Mouse (Mus musculus) hindbrain, postnatal 0 days (tissue): ENCODE data around the gene Nlgn1. TPM values are rescaled to one million over a fixed set of nuclear protein-coding genes. Genes with fewer than 3 reads are reported as not detected.
A peak's percentile ranks its signal among the peaks of the same experiment; 100 is the strongest.

Source experiments
- ATAC-seq: fragments of 200-750 bp; cut with Nextera tagmentation; 2 replicates; pipeline ENCODE4 v1.8.0; 2017; ENCODE audit warnings: mild to moderate bottlenecking, moderate TSS enrichment, moderate library complexity
- DNase-seq: peaks from one replicate; pipeline ENCODE4 v3.0.0-alpha.2; 2015; ENCODE audit warnings: low spot score
- H3K27ac ChIP-seq: fragments of 300-500 bp; sonication (generic); 2 replicates; pipeline ENCODE4 v1.5.1; 2014; ENCODE audit warnings: mild to moderate bottlenecking
- H3K27me3 ChIP-seq: fragments of 300-500 bp; sonication (generic); 2 replicates; pipeline ENCODE4 v1.6.1; 2014; ENCODE audit warnings: low read length, mixed read lengths; ENCODE audit not compliant: insufficient read depth
- H3K36me3 ChIP-seq: fragments of 300-500 bp; sonication (generic); 2 replicates; pipeline ENCODE4 v1.6.1; 2014; ENCODE audit warnings: low read length, mixed read lengths; ENCODE audit not compliant: insufficient read depth
- H3K4me1 ChIP-seq: fragments of 300-500 bp; sonication (generic); 2 replicates; pipeline ENCODE4 v1.6.1; 2014; ENCODE audit warnings: antibody characterized with exemption, low read length, mixed read lengths; ENCODE audit not compliant: insufficient read depth
- H3K4me2 ChIP-seq: fragments of 300-500 bp; sonication (generic); 2 replicates; pipeline ENCODE4 v1.6.1; 2014; ENCODE audit warnings: low read depth, mild to moderate bottlenecking, low read length, moderate library complexity, mixed read lengths
- H3K4me3 ChIP-seq: fragments of 300-500 bp; sonication (generic); 2 replicates; pipeline ENCODE4 v1.5.1; 2014; ENCODE audit warnings: low read length
- H3K9ac ChIP-seq: fragments of 300-500 bp; sonication (generic); replicated peaks from 2 replicates; pipeline ENCODE4 v1.6.1; 2014; ENCODE audit warnings: mild to moderate bottlenecking, low read length, moderate library complexity, mixed read lengths
- H3K9me3 ChIP-seq: fragments of 300-500 bp; sonication (generic); 2 replicates; pipeline ENCODE4 v1.6.1; 2016; ENCODE audit warnings: low read length, mixed read lengths
- CTCF ChIP-seq: IDR thresholded peaks from 2 replicates; pipeline ENCODE4 v1.5.1; 2016; ENCODE audit warnings: antibody characterized with exemption, control low read depth, low read depth
- WGBS: fragments of 180-500 bp; shearing (Covaris S2); extraction: QIAGEN DNeasy Blood & Tissue Kit; methylation state at CpG from one replicate; pipeline ENCODE4 v1.1.7; 2014; 5-methylcytosine and 5-hydroxymethylcytosine counted together
- polyA plus RNA-seq: library from polyadenylated mRNA; unstranded; fragments of >200 nt; fragmentation: Nextera tagmentation; extraction: Ambion mirVana; gene quantifications from 2 replicates; pipeline ENCODE4 v1.2.1, GENCODE M21; 2015
- total RNA-seq: library from RNA; depleted of rRNA; stranded (reverse); fragments of >200 nt; gene quantifications from 2 replicates; pipeline ENCODE4 v1.2.3, GENCODE M21; 2014

Nlgn1 gene
- total and polyA plus RNA-seq, 2 experiments from 2014 or later: 28.4 to 61.5 TPM

- Histone ChIP-seq H3K9me3 (no peaks in the 10 kb centered on the region), H3K9ac (no peak overlapping the region), H3K36me3 (no peaks in the 10 kb centered on the region), H3K27ac (no peak overlapping the region), H3K4me2 (no peak overlapping the region), H3K27me3 (no peaks in the 10 kb centered on the region), H3K4me3 (no peak overlapping the region), H3K4me1 (no peaks in the 10 kb centered on the region)
- 67% methylated on average over 7 of the region's 7 CpGs for WGBS
- peak; percentile 24 for DNase-seq
- no peak for ATAC-seq
- TF ChIP-seq CTCF: no peak
These were observed 225.9 kb downstream of the Nlgn1 start for GRCm38 (mm10) chr3:26106361-26106760.

GRCm38 (mm10) chr3:26105528-26105927, 226.7 kb downstream of the Nlgn1 start:
- ATAC-seq (no peak), DNase-seq (no peak)
- Histone ChIP-seq H3K4me1 (no peaks in the 10 kb centered on the region), H3K4me2 (no peak overlapping the region), H3K9me3 (no peaks in the 10 kb centered on the region), H3K27me3 (no peaks in the 10 kb centered on the region), H3K36me3 (no peaks in the 10 kb centered on the region), H3K4me3 (no peak overlapping the region), H3K27ac (no peak overlapping the region), H3K9ac (no peak overlapping the region)
- no peak for TF ChIP-seq CTCF
- whole genome bisulfite sequencing: 24% methylated on average over 3 of the region's 3 CpGs

GRCm38 (mm10) chr3:26102271-26102670, 230.0 kb downstream of the Nlgn1 start:
- no peak for ATAC-seq
- Histone ChIP-seq H3K4me1 (no peaks in the 10 kb centered on the region), H3K9ac (no peak overlapping the region), H3K9me3 (no peaks in the 10 kb centered on the region), H3K27me3 (no peaks in the 10 kb centered on the region), H3K36me3 (no peaks in the 10 kb centered on the region), H3K4me2 (no peak overlapping the region), H3K27ac (no peak overlapping the region), H3K4me3 (no peak overlapping the region)
- no peak for DNase-seq
- TF ChIP-seq CTCF: no peak
- 72% methylated on average over 1 of the region's 1 CpGs for WGBS

- Histone ChIP-seq H3K9ac (no peak overlapping the region), H3K4me3 (no peak overlapping the region), H3K4me2 (no peak overlapping the region), H3K36me3 (no peaks in the 10 kb centered on the region), H3K4me1 (no peaks in the 10 kb centered on the region), H3K27ac (no peak overlapping the region), H3K27me3 (no peaks in the 10 kb centered on the region), H3K9me3 (no peaks in the 10 kb centered on the region)
- ATAC-seq (no peak), DNase-seq (no peak)
- TF ChIP-seq CTCF: peak; percentile 57
These were observed 236.7 kb downstream of the Nlgn1 start for GRCm38 (mm10) chr3:26095551-26095950.

GRCm38 (mm10) chr3:26069366-26069765, 262.9 kb downstream of the Nlgn1 start:
- Histone ChIP-seq H3K4me1 (no peaks in the 10 kb centered on the region), H3K27ac (no peak overlapping the region), H3K9me3 (no peaks in the 10 kb centered on the region), H3K4me3 (no peak overlapping the region), H3K36me3 (no peaks in the 10 kb centered on the region), H3K27me3 (no peaks in the 10 kb centered on the region), H3K4me2 (no peak overlapping the region), H3K9ac (no peak overlapping the region)
- ATAC-seq (no peak), DNase-seq (no peak)
- no peak for TF ChIP-seq CTCF

GRCm38 (mm10) chr3:26050769-26051168, 281.5 kb downstream of the Nlgn1 start:
- DNase-seq: no peak
- Histone ChIP-seq H3K4me3 (no peak overlapping the region), H3K9ac (no peak overlapping the region), H3K27ac (no peak overlapping the region), H3K4me2 (no peak overlapping the region), H3K4me1 (no peaks in the 10 kb centered on the region), H3K27me3 (no peaks in the 10 kb centered on the region), H3K36me3 (no peaks in the 10 kb centered on the region), H3K9me3 (no peaks in the 10 kb centered on the region)
- no peak for ATAC-seq
- 62% methylated on average over 4 of the region's 4 CpGs for WGBS
- TF ChIP-seq CTCF: no peak

- Histone ChIP-seq H3K9me3 (no peaks in the 10 kb centered on the region), H3K27ac (no peak overlapping the region), H3K27me3 (no peaks in the 10 kb centered on the region), H3K4me1 (no peaks in the 10 kb centered on the region), H3K9ac (no peak overlapping the region), H3K4me3 (no peak overlapping the region), H3K4me2 (no peak overlapping the region), H3K36me3 (no peaks in the 10 kb centered on the region)
- DNase-seq: peak; percentile 6
- ATAC-seq: no peak
- TF ChIP-seq CTCF: no peak
- 43% methylated on average over 2 of the region's 2 CpGs for WGBS
These were observed 289.3 kb downstream of the Nlgn1 start for GRCm38 (mm10) chr3:26042966-26043365.

- WGBS: 87% methylated on average over 2 of the region's 2 CpGs
These were observed 292.6 kb downstream of the Nlgn1 start for GRCm38 (mm10) chr3:26039696-26040095.

More at GRCm38 (mm10) chr3:26039696-26040095, 292.6 kb downstream of the Nlgn1 start:
- Histone ChIP-seq H3K36me3 (no peaks in the 10 kb centered on the region), H3K4me1 (no peaks in the 10 kb centered on the region), H3K27ac (no peak overlapping the region), H3K9me3 (no peaks in the 10 kb centered on the region), H3K27me3 (no peaks in the 10 kb centered on the region), H3K4me2 (no peak overlapping the region), H3K9ac (no peak overlapping the region), H3K4me3 (no peak overlapping the region)
- ATAC-seq (no peak), DNase-seq (no peak)
- TF ChIP-seq CTCF: no peak
